Mouse (Mus musculus) intestine, embryonic 16.5 days (tissue): ENCODE measurements around the gene Mrps5. TPM values are rescaled to one million over a fixed set of nuclear protein-coding genes. Genes with fewer than 3 reads are reported as not detected.

Experiments
- ATAC-seq: fragments of 200-750 bp; cut with Nextera tagmentation; 2 replicates; pipeline ENCODE4 v1.8.0; 2017; ENCODE audit warnings: moderate TSS enrichment, moderate library complexity
- H3K27ac ChIP-seq: fragments of 300-500 bp; sonication (generic); 2 replicates; pipeline ENCODE4 v1.5.1; 2014; ENCODE audit warnings: mild to moderate bottlenecking, low read length
- H3K27me3 ChIP-seq: fragments of 300-500 bp; sonication (generic); replicated peaks from 2 replicates; pipeline ENCODE4 v1.6.1; 2014; ENCODE audit warnings: low read length, control low read depth, mixed read lengths; ENCODE audit not compliant: control insufficient read depth, insufficient read depth
- H3K36me3 ChIP-seq: fragments of 300-500 bp; sonication (generic); 2 replicates; pipeline ENCODE4 v1.6.1; 2014; ENCODE audit warnings: low read length, control low read depth; ENCODE audit not compliant: control insufficient read depth, insufficient read depth
- H3K4me1 ChIP-seq: fragments of 300-500 bp; sonication (generic); 2 replicates; pipeline ENCODE4 v1.6.1; 2014; ENCODE audit warnings: low read length, control low read depth, mixed read lengths; ENCODE audit not compliant: control insufficient read depth, insufficient read depth
- H3K4me2 ChIP-seq: fragments of 300-500 bp; sonication (generic); 2 replicates; pipeline ENCODE4 v1.6.1; 2014; ENCODE audit warnings: low read depth, low read length, control low read depth
- H3K4me3 ChIP-seq: fragments of 300-500 bp; sonication (generic); 2 replicates; pipeline ENCODE4 v1.5.1; 2014; ENCODE audit warnings: mild to moderate bottlenecking, low read length
- H3K9ac ChIP-seq: fragments of 300-500 bp; sonication (generic); 2 replicates; pipeline ENCODE4 v1.6.1; 2014; ENCODE audit warnings: low read depth, low read length
- H3K9me3 ChIP-seq: fragments of 300-500 bp; sonication (generic); 2 replicates; pipeline ENCODE4 v1.6.1; 2016; ENCODE audit warnings: low read length, control low read depth; ENCODE audit not compliant: control insufficient read depth
- WGBS: fragments of 180-500 bp; shearing (Covaris S2); extraction: QIAGEN DNeasy Blood & Tissue Kit; methylation state at CpG from one replicate; pipeline ENCODE4 v1.1.7; 2014; 5-methylcytosine and 5-hydroxymethylcytosine counted together
- polyA plus RNA-seq: library from polyadenylated mRNA; unstranded; fragments of >200 nt; fragmentation: Nextera tagmentation; extraction: Ambion mirVana; gene quantifications from 2 replicates; pipeline ENCODE4 v1.2.1, GENCODE M21; 2015

The Mrps5 gene
- polyA plus RNA-seq, 1 experiment from 2014 or later: 162 TPM

- no peak overlapping the region for H3K4me2 ChIP-seq
- no peaks in the 10 kb centered on the region for H3K36me3 ChIP-seq
- H3K27me3 ChIP-seq: no peaks in the 10 kb centered on the region
- 56% methylated on average over 2 of the region's 2 CpGs for WGBS
- no peak for ATAC-seq
- H3K9ac ChIP-seq: no peak overlapping the region
- no peak overlapping the region for H3K4me3 ChIP-seq
- no peaks in the 10 kb centered on the region for H3K4me1 ChIP-seq
- no peaks in the 10 kb centered on the region for H3K9me3 ChIP-seq
- H3K27ac ChIP-seq: no peak overlapping the region
Observed at GRCm38 (mm10) chr2:127632601-127633000, 45.6 kb downstream of the Mrps5 start.

DNA sequence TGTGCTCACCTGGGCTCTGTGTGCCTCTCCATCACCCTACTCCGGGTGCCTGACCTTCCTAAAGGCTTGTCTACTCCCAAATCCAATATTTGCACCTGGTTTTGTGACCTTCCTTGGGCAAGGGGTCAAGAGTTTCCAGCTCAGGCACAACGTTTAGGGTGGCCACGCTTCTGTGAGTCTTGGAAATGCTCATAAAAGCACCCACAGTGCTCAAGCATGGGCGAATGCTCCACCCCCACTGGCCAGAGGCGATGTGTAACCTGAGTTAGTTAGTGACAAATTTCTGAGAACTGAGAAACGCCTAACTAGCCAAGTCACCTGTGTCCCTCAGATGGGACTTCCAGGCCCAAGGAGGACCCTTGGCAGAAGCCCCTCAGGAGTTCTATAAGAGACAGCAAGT is 48.6 kb downstream of the Mrps5 start:
- H3K4me3 ChIP-seq: no peak overlapping the region
- 64% methylated on average over 6 of the region's 6 CpGs for WGBS
- H3K4me2 ChIP-seq: no peak overlapping the region
- H3K27ac ChIP-seq: no peak overlapping the region
- H3K36me3 ChIP-seq: no peaks in the 10 kb centered on the region
- H3K4me1 ChIP-seq: no peaks in the 10 kb centered on the region
- no peaks in the 10 kb centered on the region for H3K9me3 ChIP-seq
- H3K27me3 ChIP-seq: no peaks in the 10 kb centered on the region
- no peak for ATAC-seq
- no peak overlapping the region for H3K9ac ChIP-seq

DNA sequence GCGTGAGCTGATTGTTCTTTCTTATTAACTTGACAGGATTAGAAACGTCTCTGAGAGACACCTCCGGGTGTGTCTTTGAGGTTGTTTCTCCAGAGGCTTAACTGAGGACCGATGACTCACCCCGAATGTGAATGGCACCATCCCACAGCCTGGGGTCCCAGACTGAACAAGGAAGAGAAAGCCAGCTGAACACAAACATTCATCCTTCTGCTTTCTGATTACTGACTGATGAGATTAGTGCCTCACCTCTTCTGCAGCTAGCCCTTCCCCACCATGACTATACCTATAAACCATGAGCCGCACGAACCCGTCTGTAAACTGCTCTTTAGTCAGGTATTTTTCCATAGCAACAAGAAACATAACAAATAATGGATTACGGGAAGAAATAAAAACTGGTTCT is 52.0 kb downstream of the Mrps5 start:
- Histone ChIP-seq H3K36me3 (no peaks in the 10 kb centered on the region), H3K27ac (no peak overlapping the region), H3K9ac (no peak overlapping the region), H3K4me3 (no peak overlapping the region), H3K4me1 (no peaks in the 10 kb centered on the region), H3K4me2 (no peak overlapping the region), H3K9me3 (no peaks in the 10 kb centered on the region), H3K27me3 (no peaks in the 10 kb centered on the region)
- ATAC-seq: no peak
- 66% methylated on average over 9 of the region's 9 CpGs for WGBS

DNA sequence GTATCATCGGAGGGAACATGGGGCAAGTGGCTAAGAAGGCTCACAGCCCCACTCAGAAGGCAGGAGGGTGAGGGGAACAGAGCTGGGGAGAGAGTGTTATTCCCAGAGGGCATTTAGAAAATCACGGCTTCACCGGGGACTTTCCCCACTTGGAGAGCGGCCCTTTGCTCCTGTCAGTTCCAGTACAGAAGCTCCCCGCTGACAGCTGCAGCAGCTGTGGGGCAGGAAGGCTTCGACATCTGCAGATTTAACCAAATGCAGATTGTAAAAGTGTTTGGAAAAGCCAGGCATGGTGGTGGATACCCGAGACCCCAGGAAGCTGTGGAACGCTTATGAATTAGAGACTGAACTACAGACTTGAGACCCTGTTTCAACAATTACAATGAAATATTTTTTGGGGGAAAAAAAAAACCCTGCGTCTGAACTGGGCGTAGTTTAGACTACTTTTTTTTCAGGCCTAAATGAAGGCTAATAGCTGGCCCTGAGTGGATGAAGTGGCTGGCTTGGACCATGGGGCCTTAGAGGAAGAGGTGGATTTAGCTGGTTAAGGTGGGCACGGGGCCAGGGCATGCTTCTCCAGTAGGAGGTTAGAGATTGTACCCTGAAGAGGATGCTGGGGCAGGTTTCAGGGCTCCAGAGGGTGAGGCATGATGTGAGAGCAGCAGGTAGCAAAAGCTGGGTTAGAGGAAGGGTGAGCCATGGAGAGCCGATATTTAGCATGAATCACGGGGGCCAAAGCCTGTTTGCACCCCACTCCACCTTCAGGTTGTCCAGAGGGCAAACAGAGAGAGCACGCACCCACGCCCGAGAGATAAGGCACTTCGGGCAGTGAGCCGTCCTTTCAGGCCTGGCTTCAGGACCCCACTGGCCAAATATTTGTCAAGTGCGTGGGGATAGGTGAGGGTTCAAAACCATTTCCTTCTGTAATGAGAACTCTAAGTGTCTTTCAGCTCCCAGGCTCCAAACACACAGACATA is 57.0 kb downstream of the Mrps5 start:
- no peak for ATAC-seq
- no peak overlapping the region for H3K27ac ChIP-seq
- no peaks in the 10 kb centered on the region for H3K4me1 ChIP-seq
- H3K27me3 ChIP-seq: no peaks in the 10 kb centered on the region
- H3K9ac ChIP-seq: no peak overlapping the region
- H3K4me2 ChIP-seq: no peak overlapping the region
- H3K36me3 ChIP-seq: no peaks in the 10 kb centered on the region
- 51% methylated on average over 19 of the region's 19 CpGs for WGBS
- no peak overlapping the region for H3K4me3 ChIP-seq
- no peaks in the 10 kb centered on the region for H3K9me3 ChIP-seq

- H3K27me3 ChIP-seq: no peaks in the 10 kb centered on the region; the same call in 1 of the 2 replicates
- no peaks in the 10 kb centered on the region for H3K4me1 ChIP-seq
- H3K9me3 ChIP-seq: no peaks in the 10 kb centered on the region
- ATAC-seq: no peak
- WGBS: 68% methylated on average over 5 of the region's 5 CpGs
- no peak overlapping the region for H3K4me3 ChIP-seq
- H3K36me3 ChIP-seq: no peaks in the 10 kb centered on the region
- H3K9ac ChIP-seq: no peak overlapping the region
- no peak overlapping the region for H3K27ac ChIP-seq
- no peak overlapping the region for H3K4me2 ChIP-seq
Observed at GRCm38 (mm10) chr2:127646875-127647274, 59.9 kb downstream of the Mrps5 start.

- Histone ChIP-seq H3K36me3 (no peaks in the 10 kb centered on the region), H3K4me1 (no peaks in the 10 kb centered on the region), H3K4me2 (no peak overlapping the region), H3K27me3 (no peaks in the 10 kb centered on the region; the same call in 1 of the 2 replicates), H3K9me3 (no peaks in the 10 kb centered on the region), H3K9ac (no peak overlapping the region), H3K27ac (no peak overlapping the region), H3K4me3 (no peak overlapping the region)
- no peak for ATAC-seq
- WGBS: 92% methylated on average over 6 of the region's 6 CpGs
Observed at GRCm38 (mm10) chr2:127648145-127648544, 61.1 kb downstream of the Mrps5 start.

DNA sequence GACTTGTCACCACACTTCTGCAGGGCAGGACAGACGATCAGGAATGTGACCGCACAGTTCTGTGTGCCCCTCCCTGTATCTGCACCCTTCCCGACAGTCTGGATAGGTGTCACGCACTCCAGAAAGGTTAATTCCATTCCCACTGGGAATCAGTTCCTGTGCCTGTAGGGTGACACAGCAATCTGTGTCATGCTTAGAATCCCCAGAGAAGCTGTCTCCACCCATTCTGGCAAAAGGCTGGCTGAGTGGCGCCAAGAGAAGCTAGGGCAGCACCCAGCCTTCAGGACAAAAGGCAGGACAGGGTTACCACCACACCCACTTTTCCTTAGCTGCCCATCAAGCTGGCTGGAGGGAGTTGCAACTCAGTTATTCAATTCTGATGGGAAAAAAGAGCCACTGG is 62.9 kb downstream of the Mrps5 start:
- H3K4me1 ChIP-seq: no peaks in the 10 kb centered on the region
- no peaks in the 10 kb centered on the region for H3K36me3 ChIP-seq
- 65% methylated on average over 5 of the region's 5 CpGs for WGBS
- H3K4me3 ChIP-seq: no peak overlapping the region
- H3K4me2 ChIP-seq: no peak overlapping the region
- peaks cover 6% of the 10 kb centered on the region for H3K27me3 ChIP-seq
- no peak overlapping the region for H3K9ac ChIP-seq
- no peaks in the 10 kb centered on the region for H3K9me3 ChIP-seq
- no peak for ATAC-seq
- no peak overlapping the region for H3K27ac ChIP-seq

- no peak for ATAC-seq
Observed at GRCm38 (mm10) chr2:127651601-127652000, 64.6 kb downstream of the Mrps5 start.

DNA sequence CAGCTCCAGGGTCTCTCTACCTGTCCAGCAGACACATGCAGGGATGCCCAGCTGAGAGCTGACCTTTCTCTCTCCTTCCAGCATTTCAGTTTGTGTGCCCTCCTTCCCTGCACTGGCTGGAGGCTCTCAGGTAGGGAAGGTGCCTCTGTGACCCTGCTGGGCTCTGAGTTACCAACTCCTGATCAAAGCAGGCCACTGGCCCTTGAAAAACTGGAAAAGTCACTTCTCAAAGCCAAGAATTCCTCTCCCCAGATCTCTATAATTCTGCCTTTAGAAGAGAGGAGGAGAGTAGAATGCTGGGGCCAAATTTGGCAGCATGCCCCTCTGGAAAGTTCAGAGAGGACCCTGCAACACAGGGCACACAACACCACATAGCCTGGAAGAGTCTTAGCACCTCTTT is 65.3 kb downstream of the Mrps5 start:
- H3K4me3 ChIP-seq: no peak overlapping the region
- H3K36me3 ChIP-seq: no peaks in the 10 kb centered on the region
- no peaks in the 10 kb centered on the region for H3K9me3 ChIP-seq
- H3K27me3 ChIP-seq: peaks cover 28% of the 10 kb centered on the region
- peaks cover 6% of the 10 kb centered on the region; the same call in 1 of the 2 replicates for H3K4me1 ChIP-seq
- H3K9ac ChIP-seq: no peak overlapping the region
- ATAC-seq: no peak
- no peak overlapping the region for H3K4me2 ChIP-seq
- no peak overlapping the region for H3K27ac ChIP-seq

More at GRCm38 (mm10) chr2:127651601-127652000, 64.6 kb downstream of the Mrps5 start:
- Histone ChIP-seq H3K27ac (no peak overlapping the region), H3K9me3 (no peaks in the 10 kb centered on the region), H3K4me2 (no peak overlapping the region), H3K4me1 (peaks cover 5% of the 10 kb centered on the region; the same call in 1 of the 2 replicates), H3K36me3 (no peaks in the 10 kb centered on the region), H3K4me3 (no peak overlapping the region), H3K9ac (no peak overlapping the region), H3K27me3 (peaks cover 22% of the 10 kb centered on the region)
- 67% methylated on average over 5 of the region's 5 CpGs for WGBS
